Mouse (Mus musculus) MEL (cell line): ENCODE measurements at regions not wholly inside any gene's neighbourhood (a gene's known extent, or its start where the extent isn't known, plus 50 kb on each side); places are given as distances from the start of the nearest gene placed in this dataset.

ENCODE experiments used
- DNase-seq: peaks from one replicate; pipeline ENCODE4 v3.0.0; 2011; ENCODE audit warnings: low read depth, low spot score
- H3K27ac ChIP-seq: 2 replicates; pipeline ENCODE4 v1.5.1; 2012; ENCODE audit warnings: low read depth, mild to moderate bottlenecking, control low read depth, low read length, moderate library complexity; ENCODE audit not compliant: control insufficient read depth
- H3K27me3 ChIP-seq, 2 experiments: fragments of 150-350 bp in 1 of 2; sonication (generic) in 1 of 2; 2 replicates each; pipeline ENCODE4 v1.6.1; 2012; ENCODE audit warnings: low read length in 2 of 2, mild to moderate bottlenecking in 2 of 2, improper control_type of control experiment in 1 of 2, moderate library complexity in 1 of 2; ENCODE audit not compliant: insufficient read depth in 2 of 2, control insufficient read depth in 1 of 2
- H3K36me3 ChIP-seq, 2 experiments: 2 replicates each; pipeline ENCODE4 v1.6.1; 2012 to 2014; ENCODE audit warnings: low read length in 2 of 2, improper control_type of control experiment in 1 of 2, inconsistent platforms in 1 of 2, mild to moderate bottlenecking in 1 of 2; ENCODE audit not compliant: insufficient read depth in 2 of 2, control insufficient read depth in 1 of 2
- H3K4me1 ChIP-seq, 2 experiments: fragments of 150-350 bp in 1 of 2; sonication (generic) in 1 of 2; 2 replicates each; pipeline ENCODE4 v1.6.1; 2012; ENCODE audit warnings: low read length in 2 of 2, improper control_type of control experiment in 1 of 2, mild to moderate bottlenecking in 1 of 2; ENCODE audit not compliant: insufficient read depth in 2 of 2, control insufficient read depth in 1 of 2
- H3K4me3 ChIP-seq, 2 experiments: fragments of 150-350 bp in 1 of 2; sonication (generic) in 1 of 2; 2 replicates each; pipeline ENCODE4 v1.5.1; 2012; ENCODE audit warnings: low read depth in 2 of 2, low read length in 2 of 2, mild to moderate bottlenecking in 2 of 2, moderate library complexity in 2 of 2, control low read depth in 1 of 2, improper control_type of control experiment in 1 of 2; ENCODE audit not compliant: control insufficient read depth in 1 of 2, insufficient read depth in 1 of 2
- H3K79me2 ChIP-seq: 2 replicates; pipeline ENCODE4 v1.6.1; 2012; ENCODE audit warnings: mild to moderate bottlenecking, low read length, moderate library complexity; ENCODE audit not compliant: control insufficient read depth, poor library complexity, insufficient read depth
- H3K9ac ChIP-seq: 2 replicates; pipeline ENCODE4 v1.6.1; 2012; ENCODE audit warnings: low read depth, mild to moderate bottlenecking, control low read depth, low read length, moderate library complexity; ENCODE audit not compliant: control insufficient read depth, poor library complexity, severe bottlenecking
- H3K9me3 ChIP-seq: fragments of 150-350 bp; sonication (generic); replicated peaks from 2 replicates; pipeline ENCODE4 v1.6.1; 2012; ENCODE audit warnings: mild to moderate bottlenecking, low read length, improper control_type of control experiment, moderate library complexity; ENCODE audit not compliant: insufficient read depth
- CHD2 ChIP-seq: IDR thresholded peaks from 2 replicates; pipeline ENCODE4 v1.6.1; 2011; ENCODE audit warnings: low read length, improper control_type of control experiment
- ELF1 ChIP-seq: IDR thresholded peaks from 2 replicates; pipeline ENCODE4 v1.6.1; 2014; ENCODE audit warnings: low read depth, mild to moderate bottlenecking, inconsistent platforms, low read length, improper control_type of control experiment, moderate library complexity
- EP300 ChIP-seq, 2 experiments: IDR thresholded peaks; 2 replicates each; pipeline ENCODE4 v1.6.1; 2011; ENCODE audit warnings: improper control_type of control experiment in 2 of 2, low read length in 2 of 2, low read depth in 1 of 2, mild to moderate bottlenecking in 1 of 2
- ETS1 ChIP-seq: IDR thresholded peaks from 2 replicates; pipeline ENCODE4 v1.6.1; 2012; ENCODE audit warnings: low read depth, mild to moderate bottlenecking, inconsistent platforms, low read length, improper control_type of control experiment, moderate library complexity
- GABPA ChIP-seq: IDR thresholded peaks from 2 replicates; pipeline ENCODE4 v1.6.1; 2012; ENCODE audit warnings: low read depth, mild to moderate bottlenecking, inconsistent platforms, low read length, improper control_type of control experiment, moderate library complexity
- HCFC1 ChIP-seq: IDR thresholded peaks from 2 replicates; pipeline ENCODE4 v1.6.1; 2012; ENCODE audit warnings: low read depth, mild to moderate bottlenecking, inconsistent platforms, low read length, improper control_type of control experiment, moderate library complexity
- JUND ChIP-seq: IDR thresholded peaks from 2 replicates; pipeline ENCODE4 v1.6.1; 2011; ENCODE audit warnings: low read depth, mild to moderate bottlenecking, improper control_type of control experiment, low read length
- MAFK ChIP-seq: IDR thresholded peaks from 2 replicates; pipeline ENCODE4 v1.6.1; 2011; ENCODE audit warnings: low read depth, mild to moderate bottlenecking, low read length, improper control_type of control experiment, borderline replicate concordance
- MXI1 ChIP-seq: IDR thresholded peaks from 2 replicates; pipeline ENCODE4 v1.6.1; 2011; ENCODE audit warnings: mild to moderate bottlenecking, low read depth, low read length, improper control_type of control experiment
- MYC ChIP-seq: IDR thresholded peaks from 2 replicates; pipeline ENCODE4 v1.6.1; 2011; ENCODE audit warnings: low read depth, mild to moderate bottlenecking, low read length, improper control_type of control experiment, moderate library complexity
- NELFE ChIP-seq: IDR thresholded peaks from 2 replicates; pipeline ENCODE4 v1.6.1; 2011; ENCODE audit warnings: low read depth, low read length, improper control_type of control experiment
- POLR2A ChIP-seq, 2 experiments: IDR thresholded peaks; 2 replicates each; pipeline ENCODE4 v1.6.1; 2011 to 2012; ENCODE audit warnings: low read length in 2 of 2, mild to moderate bottlenecking in 2 of 2, control low read depth in 1 of 2, improper control_type of control experiment in 1 of 2, low read depth in 1 of 2, moderate library complexity in 1 of 2; ENCODE audit not compliant: control insufficient read depth in 1 of 2, insufficient read depth in 1 of 2, poor library complexity in 1 of 2
- POLR2AphosphoS2 ChIP-seq: IDR thresholded peaks from 2 replicates; pipeline ENCODE4 v1.6.1; 2011; ENCODE audit warnings: low read length, improper control_type of control experiment
- POLR2AphosphoS5 ChIP-seq: IDR thresholded peaks from 2 replicates; pipeline ENCODE4 v1.6.1; 2012; ENCODE audit warnings: low read depth, borderline replicate concordance, mild to moderate bottlenecking, inconsistent platforms, low read length, moderate library complexity, mixed read lengths
- SIN3A ChIP-seq: IDR thresholded peaks from 2 replicates; pipeline ENCODE4 v1.6.1; 2012; ENCODE audit warnings: low read length, improper control_type of control experiment, inconsistent platforms
- SMC3 ChIP-seq: IDR thresholded peaks from 2 replicates; pipeline ENCODE4 v1.6.1; 2011; ENCODE audit warnings: low read depth, low read length, improper control_type of control experiment
- TAL1 ChIP-seq: IDR thresholded peaks from 2 replicates; pipeline ENCODE4 v1.6.1; 2012; ENCODE audit warnings: mild to moderate bottlenecking, inconsistent platforms, low read length, moderate library complexity, mixed read lengths
- TBP ChIP-seq: IDR thresholded peaks from 2 replicates; pipeline ENCODE4 v1.8.0; 2011; ENCODE audit warnings: low read depth, low read length, improper control_type of control experiment
- TCF12 ChIP-seq: IDR thresholded peaks from 2 replicates; pipeline ENCODE4 v1.6.1; 2014; ENCODE audit warnings: low read depth, mild to moderate bottlenecking, inconsistent platforms, low read length, improper control_type of control experiment, moderate library complexity
- UBTF ChIP-seq: IDR thresholded peaks from 2 replicates; pipeline ENCODE4 v1.6.1; 2012; ENCODE audit warnings: low read depth, mild to moderate bottlenecking, inconsistent platforms, low read length, improper control_type of control experiment, moderate library complexity, borderline replicate concordance; ENCODE audit not compliant: insufficient read depth
- ZKSCAN1 ChIP-seq: IDR thresholded peaks from 2 replicates; pipeline ENCODE4 v1.6.1; 2012; ENCODE audit warnings: low read depth, mild to moderate bottlenecking, inconsistent platforms, low read length, improper control_type of control experiment, moderate library complexity
- ZMIZ1 ChIP-seq: IDR thresholded peaks from 2 replicates; pipeline ENCODE4 v1.6.1; 2012; ENCODE audit warnings: low read depth, mild to moderate bottlenecking, inconsistent platforms, low read length, improper control_type of control experiment, moderate library complexity
- ZNF384 ChIP-seq: IDR thresholded peaks from 2 replicates; pipeline ENCODE4 v1.6.1; 2012; ENCODE audit warnings: low read depth, mild to moderate bottlenecking, inconsistent platforms, low read length, improper control_type of control experiment

DNA sequence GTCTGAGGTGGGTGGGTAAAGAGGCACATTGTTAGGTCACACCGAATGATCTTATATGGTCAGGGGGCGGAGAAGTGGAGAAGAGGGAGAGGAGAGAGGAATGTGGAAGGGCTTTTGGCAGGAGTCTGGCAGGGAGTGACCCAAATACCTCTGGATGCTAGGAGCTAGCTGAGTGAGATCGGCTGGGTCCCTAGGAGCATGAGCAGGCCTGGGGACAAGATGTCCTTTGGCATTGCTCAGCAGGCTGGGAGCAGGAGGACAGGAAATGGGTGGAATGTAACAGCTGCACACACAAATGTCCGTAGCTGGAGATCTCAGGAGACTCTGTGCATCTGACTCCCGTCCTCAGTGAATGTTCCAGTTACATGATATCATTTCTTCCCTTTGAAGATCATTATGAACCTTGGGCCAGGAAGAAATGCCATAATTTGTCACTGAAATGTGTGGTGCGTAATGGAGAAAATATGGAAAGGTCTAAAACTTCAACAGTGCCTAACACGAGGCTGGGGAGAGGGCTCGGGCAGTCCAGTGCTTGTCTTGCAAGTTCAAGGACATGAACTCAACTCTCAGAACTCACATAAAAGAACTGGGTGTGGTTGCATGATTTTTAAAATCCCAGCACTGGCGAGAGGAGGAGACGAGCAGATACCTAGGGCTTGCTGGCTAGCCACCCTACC is 59.6 kb upstream of the Zfp366 start:
- TF ChIP-seq JUND (no peak), TBP (no peak), ZKSCAN1 (no peak), TAL1 (no peak), ETS1 (no peak), POLR2AphosphoS5 (no peak), GABPA (no peak), MXI1 (no peak), TCF12 (no peak), POLR2AphosphoS2 (no peak), ZMIZ1 (no peak)
- H3K9me3 ChIP-seq, result no peaks in the 10 kb centered on the region
- H3K27ac ChIP-seq, result no peak overlapping the region
- no peak for DNase-seq
- no peaks in the 10 kb centered on the region for H3K79me2 ChIP-seq
- H3K36me3 ChIP-seq, result no peaks in the 10 kb centered on the region
- H3K9ac ChIP-seq, result no peak overlapping the region
- no peaks in the 10 kb centered on the region for H3K27me3 ChIP-seq
- H3K4me3 ChIP-seq, result no peak overlapping the region
- H3K4me1 ChIP-seq, result no peaks in the 10 kb centered on the region

GRCm38 (mm10) chr13:99124141-99124540 is 60.5 kb upstream of the Zfp366 start:
- no peak overlapping the region for H3K27ac ChIP-seq
- no peaks in the 10 kb centered on the region for H3K4me1 ChIP-seq
- H3K27me3 ChIP-seq, result no peaks in the 10 kb centered on the region
- no peak for TF ChIP-seq SMC3
- no peak for TF ChIP-seq SIN3A
- TF ChIP-seq MXI1, result no peak
- TF ChIP-seq EP300 (IDR thresholded peaks at IDR 0.05; ENCODE audit: low read depth in 1 of 2, low read length in 2 of 2), result no peak
- no peak for TF ChIP-seq UBTF
- TF ChIP-seq ETS1, result no peak
- no peak for TF ChIP-seq JUND
- no peak for TF ChIP-seq TBP
- TF ChIP-seq POLR2A (IDR thresholded peaks at IDR 0.05; ENCODE audit: control insufficient read depth in 1 of 2, insufficient read depth in 1 of 2, low read depth in 1 of 2, low read length in 2 of 2, poor library complexity in 1 of 2), result no peak
- TF ChIP-seq MAFK, result no peak
- TF ChIP-seq HCFC1, result no peak
- no peak for TF ChIP-seq TAL1
- TF ChIP-seq MYC, result no peak
- TF ChIP-seq CHD2, result no peak
- no peak for TF ChIP-seq ZNF384
- no peak for TF ChIP-seq ELF1
- TF ChIP-seq NELFE, result no peak
- no peaks in the 10 kb centered on the region for H3K79me2 ChIP-seq
- no peaks in the 10 kb centered on the region for H3K9me3 ChIP-seq
- DNase-seq, result no peak
- H3K36me3 ChIP-seq, result no peaks in the 10 kb centered on the region
- no peak overlapping the region for H3K4me3 ChIP-seq
- no peak overlapping the region for H3K9ac ChIP-seq
